Mouse (Mus musculus) cerebellum, adult 2 months (tissue): ENCODE measurements around the gene Negr1.
A peak's percentile ranks its signal among the peaks of the same experiment; 100 is the strongest.

Source experiments
- CTCF ChIP-seq: fragments of 200-500 bp; IDR thresholded peaks from 2 replicates; pipeline ENCODE4 v1.5.1; 2011; ENCODE audit warnings: low read depth, mild to moderate bottlenecking, control low read depth, low read length, moderate library complexity, borderline replicate concordance; ENCODE audit not compliant: insufficient read depth
- POLR2A ChIP-seq: fragments of 200-500 bp; IDR thresholded peaks from 2 replicates; pipeline ENCODE4 v1.6.1; 2011; ENCODE audit warnings: low read length, control low read depth, borderline replicate concordance; ENCODE audit not compliant: insufficient read depth

DNA sequence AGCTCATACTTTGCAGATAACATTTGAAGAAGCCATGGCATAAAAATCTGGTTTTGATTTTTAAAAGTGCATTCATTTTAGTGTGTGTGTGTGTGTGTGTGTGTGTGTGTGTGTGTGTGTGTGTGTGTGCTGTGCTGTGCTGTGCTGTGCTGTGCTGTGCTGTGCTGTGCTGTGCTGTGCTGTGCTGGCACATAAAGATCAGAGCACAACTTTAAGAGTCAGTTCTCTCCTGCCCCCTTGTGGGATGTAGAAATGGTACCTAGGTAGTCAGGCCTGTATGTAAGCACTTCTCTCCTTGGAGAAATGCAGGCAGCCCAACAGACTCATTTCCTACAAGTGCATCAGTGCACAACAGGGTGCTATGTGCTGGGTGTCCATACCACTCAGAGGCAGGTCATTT, 547.7 kb downstream of the Negr1 start:
- TF ChIP-seq CTCF (peak; percentile 61; the same call in 1 of the 2 replicates), POLR2A (no peak)
